Mouse (Mus musculus) cortical plate, adult 2 months (tissue): Measurements from ENCODE around the gene Nlk.

ENCODE experiments used
- CTCF ChIP-seq: fragments of 200-500 bp; IDR thresholded peaks from 2 replicates; pipeline ENCODE4 v1.5.1; 2011; ENCODE audit warnings: mild to moderate bottlenecking, control low read depth, low read length; ENCODE audit not compliant: insufficient read depth; ENCODE audit errors: extremely low read depth
- POLR2A ChIP-seq: fragments of 200-500 bp; IDR thresholded peaks from 2 replicates; pipeline ENCODE4 v1.6.1; 2011; ENCODE audit warnings: mild to moderate bottlenecking, low read length, control low read depth; ENCODE audit not compliant: insufficient read depth; ENCODE audit errors: extremely low read depth

GRCm38 (mm10) chr11:78632782-78633181, 64.4 kb downstream of the Nlk start:
- TF ChIP-seq CTCF (no peak), POLR2A (no peak)
